Mouse (Mus musculus): Measurements from ENCODE around the gene Mrps27.

GRCm38 (mm10) chr13:99411761-99412160, 67.2 kb downstream of the Mrps27 start:
- no peak for TF ChIP-seq GATA1 (IDR thresholded peaks at IDR 0.05; ENCODE audit: borderline replicate concordance, low read length)
- TF ChIP-seq FLI1 (IDR thresholded peaks at IDR 0.05; ENCODE audit: low read length) = no peak
